Mouse (Mus musculus): ENCODE results near the gene Nono.
A peak's percentile ranks its signal among the peaks of the same experiment; 100 is the strongest.

Gene Nono

DNA sequence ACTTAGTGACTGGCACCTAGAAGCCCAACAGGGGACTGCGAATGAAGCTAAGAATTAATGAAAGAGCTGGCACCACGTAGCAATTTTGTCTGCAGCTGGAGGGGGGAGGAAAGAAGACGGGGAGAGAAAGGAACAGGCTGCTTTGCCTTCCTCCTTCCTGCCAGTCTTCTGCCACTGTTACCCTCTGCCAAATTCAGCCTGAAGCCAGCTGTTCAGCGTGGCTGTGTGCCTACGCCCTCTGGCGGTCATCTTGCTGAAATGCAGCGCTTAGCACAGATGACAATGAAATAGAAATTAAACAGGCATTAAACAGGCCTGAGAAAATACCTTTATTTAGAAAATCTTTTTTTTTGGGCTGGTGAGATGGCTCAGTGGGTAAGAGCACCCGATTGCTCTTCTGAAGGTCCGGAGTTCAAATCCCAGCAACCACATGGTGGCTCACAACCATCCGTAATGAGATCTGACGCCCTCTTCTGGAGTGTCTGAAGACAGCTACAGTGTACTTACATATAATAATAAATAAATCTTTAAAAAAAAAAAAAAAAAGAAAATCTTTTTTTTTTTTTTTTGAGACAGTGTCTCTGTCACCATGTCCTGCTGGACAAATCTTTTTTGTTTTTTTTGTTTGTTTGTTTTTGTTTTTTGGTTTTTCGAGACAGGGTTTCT lies 57.5 kb downstream of the Nono start:
- DNase-seq (ENCODE audit: inconsistent ontology term), result peak; percentile 14

All from Muller cell, postnatal 12 days (primary cell).